Mouse (Mus musculus): Measurements from ENCODE around the gene Fam160a1.

DNA sequence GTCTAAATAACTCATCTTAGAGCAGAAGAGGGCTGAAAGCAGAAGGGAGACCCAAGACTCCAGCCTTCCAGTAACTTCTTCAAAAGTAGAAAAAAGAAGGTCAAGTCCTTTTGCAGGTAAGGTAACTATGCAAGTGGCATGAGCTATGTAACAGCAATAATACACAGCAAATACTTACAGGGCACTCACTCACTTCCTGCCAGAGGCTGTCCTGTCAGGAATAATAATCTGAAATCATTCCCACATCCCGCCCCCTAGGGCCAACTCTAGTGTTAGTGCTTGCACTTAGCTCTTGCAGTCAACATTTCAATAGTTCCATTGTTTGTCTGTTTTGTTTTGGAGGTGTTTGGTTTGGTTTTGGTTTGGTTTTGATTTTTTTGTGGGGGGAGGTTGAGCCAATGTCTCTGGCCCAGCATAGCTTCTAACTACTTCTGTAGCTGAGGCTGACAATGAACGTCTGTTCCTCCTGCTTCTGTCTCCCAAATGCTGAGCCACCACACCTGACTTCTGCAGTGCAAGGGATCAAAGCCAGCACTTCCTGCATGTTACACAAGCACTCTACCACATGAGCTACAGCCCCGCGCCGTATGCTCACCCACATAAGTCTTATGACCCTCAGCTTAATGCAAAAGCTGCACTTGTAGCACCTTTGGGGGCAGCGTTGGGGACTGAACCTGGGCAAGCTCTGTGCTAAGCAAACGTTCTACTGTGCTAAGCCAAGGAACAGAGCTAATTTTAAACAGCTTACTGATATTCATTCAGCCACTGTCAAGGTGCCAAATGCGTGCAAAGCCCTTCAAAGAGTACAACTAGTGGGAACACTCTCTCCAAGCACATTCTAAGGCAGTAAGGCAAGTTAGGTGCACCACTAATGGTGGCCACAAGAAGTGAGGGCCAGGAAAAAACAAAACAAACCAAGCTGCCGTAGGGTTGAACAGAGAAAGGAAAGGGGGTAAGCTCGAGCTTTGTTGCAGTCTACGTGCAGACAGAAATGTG, 41.3 kb upstream of the Fam160a1 start:
- TF ChIP-seq CTCF (IDR thresholded peaks at IDR 0.05; ENCODE audit: control insufficient read depth, insufficient read depth, insufficient replicate concordance, low read depth, low read length) = no peak
- no peak for TF ChIP-seq POLR2A (IDR thresholded peaks at IDR 0.05; ENCODE audit: control insufficient read depth, low read depth, low read length)
